Mouse (Mus musculus): Measurements from ENCODE around the gene Cables2.
A peak's percentile ranks its signal among the peaks of the same experiment; 100 is the strongest.
"Not testable (repeated sequence)": the region's sequence is repeated elsewhere in the genome, so short reads cannot be mapped to it uniquely, and the experiment has no call there.

Gene Cables2

GRCm38 (mm10) chr2:180277773-180278320, 4.6 kb upstream of the Cables2 start:
- no peak for DNase-seq

- DNase-seq, result peak; percentile 56
These were observed 3.6 kb upstream of the Cables2 start for GRCm38 (mm10) chr2:180276851-180277259.

- no peak for DNase-seq
These were observed 3.1 kb upstream of the Cables2 start for GRCm38 (mm10) chr2:180276385-180276784.

GRCm38 (mm10) chr2:180275836-180276235, 2.5 kb upstream of the Cables2 start:
- DNase-seq, result peak; percentile 96

- DNase-seq, result no peak
These were observed 1.2 kb upstream of the Cables2 start for GRCm38 (mm10) chr2:180274523-180274922.

GRCm38 (mm10) chr2:180272884-180273321, 393 bp downstream of the Cables2 start:
- peak; percentile 57 for DNase-seq

- no peak for DNase-seq
These were observed 1.4 kb downstream of the Cables2 start for GRCm38 (mm10) chr2:180271804-180272395.

GRCm38 (mm10) chr2:180270537-180271255, 2.6 kb downstream of the Cables2 start:
- peak; percentile 64 for DNase-seq

- no peak for DNase-seq
These were observed 4.0 kb downstream of the Cables2 start for GRCm38 (mm10) chr2:180269329-180269728.

GRCm38 (mm10) chr2:180267955-180268354, 5.3 kb downstream of the Cables2 start:
- no peak for DNase-seq

GRCm38 (mm10) chr2:180262891-180263290, 10.4 kb downstream of the Cables2 start:
- no peak for DNase-seq

- peak; percentile 61 for DNase-seq
These were observed 10.9 kb downstream of the Cables2 start for GRCm38 (mm10) chr2:180262441-180262840.

- no peak for DNase-seq
These were observed 11.4 kb downstream of the Cables2 start for GRCm38 (mm10) chr2:180261901-180262300.

- DNase-seq, result no peak
These were observed 12.5 kb downstream of the Cables2 start for GRCm38 (mm10) chr2:180260610-180261480.

GRCm38 (mm10) chr2:180259826-180260609, 13.3 kb downstream of the Cables2 start:
- not testable (repeated sequence) for DNase-seq

GRCm38 (mm10) chr2:180258951-180259484, 14.3 kb downstream of the Cables2 start:
- DNase-seq, result not testable (repeated sequence)

- no peak for DNase-seq
These were observed 15.1 kb downstream of the Cables2 start for GRCm38 (mm10) chr2:180257963-180258865.

- peak; percentile 99 for DNase-seq
These were observed 16.2 kb downstream of the Cables2 start, which contains the start of gene Rps21 for GRCm38 (mm10) chr2:180257001-180257521. Gene Rps21, plus strand, starts transcription at chr2:180257377.

GRCm38 (mm10) chr2:180256296-180257000, 16.8 kb downstream of the Cables2 start:
- no peak for DNase-seq

- no peak for DNase-seq
These were observed 17.6 kb downstream of the Cables2 start for GRCm38 (mm10) chr2:180255701-180256100.

All from lung, postnatal 10 days (tissue).